Mouse (Mus musculus) testis, adult 2 months (tissue): Measurements from ENCODE around the gene Zfp13.

Experiments used
- CTCF ChIP-seq: fragments of 200-500 bp; IDR thresholded peaks from 2 replicates; pipeline ENCODE4 v1.5.1; 2012; ENCODE audit warnings: low read depth, mild to moderate bottlenecking, inconsistent platforms, low read length, moderate library complexity; ENCODE audit not compliant: control insufficient read depth, insufficient read depth, insufficient replicate concordance
- POLR2A ChIP-seq: fragments of 200-500 bp; IDR thresholded peaks from 2 replicates; pipeline ENCODE4 v1.6.1; 2012; ENCODE audit warnings: low read depth, mild to moderate bottlenecking, inconsistent platforms, low read length, moderate library complexity; ENCODE audit not compliant: control insufficient read depth

- TF ChIP-seq CTCF (no peak), POLR2A (no peak)
Observed at GRCm38 (mm10) chr17:23549441-23549840, 49.8 kb downstream of the Zfp13 start.
